In the genomic region with DNA sequence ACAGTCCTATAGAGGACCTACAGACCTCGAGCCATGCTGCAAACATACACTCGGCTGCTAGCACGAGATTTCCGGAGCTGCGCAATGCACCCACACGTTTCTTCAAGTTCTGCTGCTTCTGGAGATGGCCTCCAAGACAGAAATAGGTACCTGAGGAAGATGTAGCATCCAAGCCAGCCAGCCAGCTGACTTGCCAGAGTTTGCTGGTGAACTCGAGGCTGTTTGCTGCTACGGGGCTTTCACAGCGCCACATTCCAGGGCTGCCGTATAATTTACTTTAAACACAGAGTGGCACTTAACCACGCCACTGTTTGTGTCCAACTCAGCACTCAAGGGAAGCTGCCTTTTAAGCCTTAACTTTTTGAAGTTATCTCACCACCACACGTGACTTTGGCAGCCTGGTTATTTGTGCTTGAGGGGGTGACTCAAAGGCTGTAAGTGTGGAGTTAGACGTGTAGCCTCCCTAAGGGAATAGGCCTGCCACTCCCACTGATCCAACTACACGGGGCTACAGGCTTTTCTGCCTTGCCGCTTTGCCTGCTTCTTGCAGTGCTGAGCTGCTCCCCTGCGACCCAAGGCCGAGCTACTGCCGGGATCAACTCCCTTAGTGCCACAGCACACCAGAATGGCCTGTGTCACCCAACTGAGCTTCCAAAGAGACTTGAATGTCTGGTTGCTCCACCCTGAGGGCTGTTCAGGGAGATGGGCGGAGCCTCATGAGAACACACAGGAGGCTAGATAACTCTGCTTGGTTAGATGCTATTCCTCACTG, we compare ENCODE assay signal across 8 mouse cellular contexts. TPM values are rescaled to one million over a fixed set of nuclear protein-coding genes. Genes with fewer than 3 reads are reported as not detected.
A peak's percentile ranks its signal among the peaks of the same experiment; 100 is the strongest.
DNase-seq lines count a peak whose midpoint lies in the region; ATAC-seq and TF ChIP-seq lines count a peak whose summit lies in the region.

No protein-coding gene starts in this region.

- peak overlapping the region; percentile 45 for H3K4me2 ChIP-seq in heart, embryonic 11.5 days
- peak overlapping the region; percentile 33 for H3K4me2 ChIP-seq in lung, postnatal 0 days (replicated peaks; ENCODE audit: low read depth, low read length)
- no peak overlapping the region for H3K4me2 ChIP-seq in forebrain, embryonic 15.5 days (replicated peaks)

- no peak for TF ChIP-seq CTCF in E14TG2a.4 (conservative IDR thresholded peaks at IDR 0.05; ENCODE audit: low read length)
- no peak for TF ChIP-seq CTCF in lung, postnatal 0 days (IDR thresholded peaks at IDR 0.05)

- no peaks in the 10 kb centered on the region for H3K36me3 ChIP-seq in E14TG2a.4 (ENCODE audit: insufficient read depth, low read length)
- no peaks in the 10 kb centered on the region for H3K36me3 ChIP-seq in heart, embryonic 11.5 days (ENCODE audit: control insufficient read depth, insufficient read depth, low read length)
- H3K36me3 ChIP-seq in lung, postnatal 0 days (ENCODE audit: insufficient read depth, low read length): no peaks in the 10 kb centered on the region
- H3K36me3 ChIP-seq in forebrain, embryonic 15.5 days: no peaks in the 10 kb centered on the region

- peak overlapping the region; percentile 50; the same call in 1 of the 2 replicates for H3K4me3 ChIP-seq in E14TG2a.4 (replicated peaks; ENCODE audit: low read length)
- no peak overlapping the region for H3K4me3 ChIP-seq in heart, embryonic 11.5 days (ENCODE audit: low read depth, low read length)
- H3K4me3 ChIP-seq in lung, postnatal 0 days (ENCODE audit: low read depth, low read length): no peak overlapping the region
- H3K4me3 ChIP-seq in forebrain, embryonic 15.5 days: no peak overlapping the region

- peak; percentile 92 for TF ChIP-seq EP300 in lung, postnatal 0 days (IDR thresholded peaks at IDR 0.05)

- no peak; the same call in 1 of the 2 replicates for ATAC-seq in heart, embryonic 11.5 days (replicated peaks; ENCODE audit: insufficient number of reproducible peaks, low FRiP score, low TSS enrichment)
- ATAC-seq in lung, postnatal 0 days: peak; percentile 92
- ATAC-seq in forebrain, embryonic 15.5 days (replicated peaks): no peak

- H3K9me3 ChIP-seq in E14TG2a.4 (ENCODE audit: low read length): no peaks in the 10 kb centered on the region
- H3K9me3 ChIP-seq in heart, embryonic 11.5 days (replicated peaks; ENCODE audit: control insufficient read depth, low read length): no peaks in the 10 kb centered on the region
- no peaks in the 10 kb centered on the region for H3K9me3 ChIP-seq in lung, postnatal 0 days (ENCODE audit: low read length)
- no peaks in the 10 kb centered on the region for H3K9me3 ChIP-seq in forebrain, embryonic 15.5 days

- 30% methylated on average over 19 of the region's 19 CpGs for WGBS in heart, embryonic 11.5 days (ENCODE audit: insufficient replicate concordance)
- 31% methylated on average over 19 of the region's 19 CpGs for WGBS in lung, postnatal 0 days
- 57% methylated on average over 19 of the region's 19 CpGs for WGBS in forebrain, embryonic 15.5 days

- peak overlapping the region; percentile 49 for H3K9ac ChIP-seq in heart, embryonic 11.5 days (ENCODE audit: low read depth, low read length)
- H3K9ac ChIP-seq in lung, postnatal 0 days (replicated peaks; ENCODE audit: low read depth): no peak overlapping the region
- H3K9ac ChIP-seq in forebrain, embryonic 15.5 days (replicated peaks): no peak overlapping the region

- H3K27ac ChIP-seq in heart, embryonic 11.5 days (ENCODE audit: low read depth, low read length): peak overlapping the region; percentile 83
- H3K27ac ChIP-seq in lung, postnatal 0 days (ENCODE audit: low read length): peak overlapping the region; percentile 86
- no peak overlapping the region for H3K27ac ChIP-seq in forebrain, embryonic 15.5 days (replicated peaks)

- peak; percentile 41 for DNase-seq in adrenal gland, postnatal 14 days
- no peak for DNase-seq in adrenal gland, adult 8-10 months
- peak; percentile 93 for DNase-seq in lung, postnatal 0 days (ENCODE audit: low spot score)
- DNase-seq in thymus, adult 18-20 months: no peak
- no peak for DNase-seq in spleen, postnatal 4 days (ENCODE audit: low spot score in 2 of 2)

- H3K27me3 ChIP-seq in E14TG2a.4 (ENCODE audit: insufficient read depth, low read length): peaks cover 13% of the 10 kb centered on the region
- H3K27me3 ChIP-seq in heart, embryonic 11.5 days (ENCODE audit: control insufficient read depth, insufficient read depth, low read length): no peaks in the 10 kb centered on the region
- no peaks in the 10 kb centered on the region for H3K27me3 ChIP-seq in lung, postnatal 0 days (replicated peaks; ENCODE audit: insufficient read depth, low read length)
- no peaks in the 10 kb centered on the region for H3K27me3 ChIP-seq in forebrain, embryonic 15.5 days

- H3K4me1 ChIP-seq in E14TG2a.4 (replicated peaks; ENCODE audit: low read depth, low read length): peaks cover 24% of the 10 kb centered on the region
- peaks cover 30% of the 10 kb centered on the region for H3K4me1 ChIP-seq in heart, embryonic 11.5 days (ENCODE audit: control insufficient read depth, insufficient read depth, low read length)
- H3K4me1 ChIP-seq in lung, postnatal 0 days (ENCODE audit: insufficient read depth, low read depth, low read length): peaks cover 10% of the 10 kb centered on the region; the same call in 1 of the 2 replicates
- H3K4me1 ChIP-seq in forebrain, embryonic 15.5 days: peaks cover 10% of the 10 kb centered on the region; the same call in 1 of the 2 replicates

RNA-seq across cellular contexts. Expression of a gene that starts 25.9 kb away (rescaled TPM):
- total RNA-seq in adrenal gland, postnatal 14 days (2021): 44.9 and 45.1 TPM in 2 replicates
- 100 to 1,000 TPM in 2 of 4 experiments, 10 to 100 TPM in 2; 55.0 to 240 (median 120) TPM for total RNA-seq in adrenal gland, adult 8-10 months (2022)
- polyA plus RNA-seq in heart, embryonic 11.5 days (2014; fragmentation: Nextera tagmentation; extraction: Ambion mirVana): 18.7 and 23.6 TPM in 2 replicates
- polyA plus RNA-seq in lung, postnatal 0 days (2015; fragmentation: Nextera tagmentation; extraction: Ambion mirVana): 25.5 and 27.9 TPM in 2 replicates
- 11.8 and 11.9 TPM in 2 replicates for polyA plus RNA-seq in forebrain, embryonic 15.5 days (2015; fragmentation: Nextera tagmentation; extraction: Ambion mirVana)

Comparison
In these comparisons a context has a peak if more than half of its experiments do, and no peak if none do; other contexts are left out.
1. DNase-seq: peak in adrenal gland, postnatal 14 days (single experiment) and lung, postnatal 0 days (single experiment); none in adrenal gland, adult 8-10 months (single experiment), thymus, adult 18-20 months (0 of 2) and spleen, postnatal 4 days (0 of 2).